In the genomic region with DNA sequence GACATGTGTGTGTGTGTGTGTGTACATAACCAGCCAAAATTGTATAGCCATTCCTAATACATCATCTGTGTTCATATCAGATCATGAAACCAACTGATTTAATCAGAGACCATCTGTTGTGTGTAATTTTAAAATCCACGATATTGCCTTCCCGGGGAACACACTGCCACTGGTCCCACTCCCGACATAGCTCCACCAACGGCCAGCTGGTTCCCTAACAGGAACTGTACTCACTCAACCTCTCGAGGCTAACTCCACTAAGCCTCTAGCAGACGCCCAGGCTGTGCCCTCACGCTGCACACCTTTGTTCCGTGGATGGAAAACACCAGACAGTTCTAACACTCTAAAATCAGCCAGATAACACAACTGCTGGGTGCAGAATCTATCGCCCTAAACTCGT, we compare ENCODE assay signal across 20 mouse cellular contexts. TPM values are rescaled to one million over a fixed set of nuclear protein-coding genes. Genes with fewer than 3 reads are reported as not detected.
DNase-seq lines count a peak whose midpoint lies in the region; ATAC-seq and TF ChIP-seq lines count a peak whose summit lies in the region.
"Had no signal": no experiment of that assay in that cellular context is flagged by ENCODE, and none has a peak within 500 bp of the region (broad histone marks: within the 10 kb centered on the region; RNA-seq: fewer than 3 reads in every experiment).

No protein-coding gene starts in this region.

- H3K9me3 ChIP-seq in forebrain, embryonic 13.5 days (replicated peaks), result no peaks in the 10 kb centered on the region
- H3K9me3 ChIP-seq in forebrain, embryonic 11.5 days (ENCODE audit: control insufficient read depth, low read length), result no peaks in the 10 kb centered on the region
- no peaks in the 10 kb centered on the region for H3K9me3 ChIP-seq in forebrain, postnatal 0 days (ENCODE audit: low read length)
- no peaks in the 10 kb centered on the region for H3K9me3 ChIP-seq in kidney, embryonic 14.5 days (ENCODE audit: control insufficient read depth, low read length)
- H3K9me3 ChIP-seq: G1E; heart, embryonic 10.5 days; midbrain, embryonic 10.5 days had no signal

- H3K27me3 ChIP-seq in forebrain, embryonic 13.5 days, result no peaks in the 10 kb centered on the region
- H3K27me3 ChIP-seq in forebrain, embryonic 11.5 days (ENCODE audit: control insufficient read depth, insufficient read depth, low read length), result no peaks in the 10 kb centered on the region
- no peaks in the 10 kb centered on the region for H3K27me3 ChIP-seq in forebrain, postnatal 0 days (ENCODE audit: insufficient read depth, low read length)
- H3K27me3 ChIP-seq in kidney, embryonic 14.5 days (ENCODE audit: control insufficient read depth, insufficient read depth, low read length), result no peaks in the 10 kb centered on the region

- H3K9ac ChIP-seq in forebrain, embryonic 13.5 days, result no peak overlapping the region
- H3K9ac ChIP-seq in forebrain, embryonic 11.5 days (ENCODE audit: low read length), result no peak overlapping the region
- no peak overlapping the region for H3K9ac ChIP-seq in forebrain, postnatal 0 days
- H3K9ac ChIP-seq in kidney, embryonic 14.5 days (ENCODE audit: low read depth, low read length), result no peak overlapping the region

- H3K4me3 ChIP-seq in forebrain, embryonic 13.5 days, result no peak overlapping the region
- no peak overlapping the region for H3K4me3 ChIP-seq in forebrain, embryonic 11.5 days (ENCODE audit: low read depth, low read length)
- H3K4me3 ChIP-seq in forebrain, postnatal 0 days (ENCODE audit: low read depth, low read length), result no peak overlapping the region
- no peak overlapping the region for H3K4me3 ChIP-seq in kidney, embryonic 14.5 days (ENCODE audit: low read length)
- H3K4me3 ChIP-seq: heart, embryonic 10.5 days; midbrain, embryonic 10.5 days; myocyte had no signal

- ATAC-seq in forebrain, embryonic 13.5 days, result peak; percentile 4; the same call in 1 of the 2 replicates
- no peak for ATAC-seq in forebrain, embryonic 11.5 days (replicated peaks; ENCODE audit: low FRiP score)
- peak; percentile 43 for ATAC-seq in forebrain, postnatal 0 days
- no peak for ATAC-seq in kidney, embryonic 14.5 days (ENCODE audit: low FRiP score, low TSS enrichment)
- ATAC-seq: CD4-positive, CD25-positive, alpha-beta regulatory T cell, adult 4 months; hindbrain, embryonic 16.5 days had no signal

- H3K4me2 ChIP-seq in forebrain, embryonic 13.5 days, result no peak overlapping the region
- H3K4me2 ChIP-seq in forebrain, embryonic 11.5 days (ENCODE audit: low read depth, low read length, severe bottlenecking), result no peak overlapping the region
- no peak overlapping the region for H3K4me2 ChIP-seq in forebrain, postnatal 0 days (ENCODE audit: low read depth)
- no peak overlapping the region for H3K4me2 ChIP-seq in kidney, embryonic 14.5 days (replicated peaks; ENCODE audit: low read depth, low read length)

- no peak for TF ChIP-seq CTCF in forebrain, postnatal 0 days (IDR thresholded peaks at IDR 0.05; ENCODE audit: low read depth)

- 87% methylated on average over 10 of the region's 10 CpGs for WGBS in forebrain, embryonic 13.5 days
- WGBS in forebrain, embryonic 11.5 days, result 87% methylated on average over 10 of the region's 10 CpGs
- WGBS in forebrain, postnatal 0 days, result 72% methylated on average over 10 of the region's 10 CpGs
- 84% methylated on average over 10 of the region's 10 CpGs for WGBS in kidney, embryonic 14.5 days

- H3K4me1 ChIP-seq in forebrain, embryonic 13.5 days, result no peaks in the 10 kb centered on the region
- no peaks in the 10 kb centered on the region for H3K4me1 ChIP-seq in forebrain, embryonic 11.5 days (replicated peaks; ENCODE audit: control insufficient read depth, insufficient read depth, low read length)
- H3K4me1 ChIP-seq in forebrain, postnatal 0 days (ENCODE audit: insufficient read depth), result no peaks in the 10 kb centered on the region
- H3K4me1 ChIP-seq in kidney, embryonic 14.5 days (ENCODE audit: control insufficient read depth, insufficient read depth, low read length), result no peaks in the 10 kb centered on the region
- H3K4me1 ChIP-seq: heart, embryonic 10.5 days; midbrain, embryonic 10.5 days had no signal

- H3K27ac ChIP-seq in forebrain, embryonic 13.5 days, result no peak overlapping the region
- H3K27ac ChIP-seq in forebrain, embryonic 11.5 days (ENCODE audit: low read depth, low read length), result no peak overlapping the region
- no peak overlapping the region for H3K27ac ChIP-seq in forebrain, postnatal 0 days (ENCODE audit: low read depth, low read length)
- no peak overlapping the region for H3K27ac ChIP-seq in kidney, embryonic 14.5 days (ENCODE audit: low read depth, low read length)
- H3K27ac ChIP-seq: heart, embryonic 10.5 days; midbrain, embryonic 10.5 days had no signal

- H3K36me3 ChIP-seq in forebrain, embryonic 13.5 days (ENCODE audit: poor library complexity, severe bottlenecking), result no peaks in the 10 kb centered on the region
- no peaks in the 10 kb centered on the region for H3K36me3 ChIP-seq in forebrain, embryonic 11.5 days (ENCODE audit: control insufficient read depth, insufficient read depth, low read length)
- H3K36me3 ChIP-seq in forebrain, postnatal 0 days (ENCODE audit: insufficient read depth), result no peaks in the 10 kb centered on the region
- no peaks in the 10 kb centered on the region for H3K36me3 ChIP-seq in kidney, embryonic 14.5 days (ENCODE audit: control insufficient read depth, insufficient read depth, low read length)
- H3K36me3 ChIP-seq: G1E; heart, embryonic 10.5 days; midbrain, embryonic 10.5 days had no signal

- no peak for DNase-seq in forebrain, embryonic 11.5 days (ENCODE audit: low spot score)
- DNase-seq in forebrain, postnatal 0 days, result peak; percentile 3
- peak; percentile 5 for DNase-seq in layer of hippocampus, adult 8-10 months (ENCODE audit: low spot score in 2 of 2)
- DNase-seq in right cerebral cortex, adult 18-20 months, result peak; percentile 5
- DNase-seq in lung, postnatal 14 days, result no peak
- DNase-seq in urinary bladder, postnatal 14 days (ENCODE audit: low spot score), result no peak
- DNase-seq: gastrocnemius, postnatal 14 days; heart, postnatal 14 days; kidney, adult 11 months; kidney, postnatal 14 days; lung, adult 18-20 months; lung, postnatal 4 days had no signal

RNA-seq across cellular contexts. Expression of a gene that starts 40.2 kb away (rescaled TPM):
- polyA plus RNA-seq in forebrain, embryonic 13.5 days (2015; fragmentation: Nextera tagmentation; extraction: Ambion mirVana), result 0.16 and 0.17 TPM in 2 replicates
- 0.35 and 0.56 TPM in 2 replicates for polyA plus RNA-seq in forebrain, embryonic 11.5 days (2014; fragmentation: Nextera tagmentation; extraction: Ambion mirVana)
- total RNA-seq in forebrain, postnatal 0 days (2014; rRNA removed), result 0.23 and 0.43 TPM in 2 replicates
- polyA plus RNA-seq in forebrain, postnatal 0 days (2015; fragmentation: Nextera tagmentation; extraction: Ambion mirVana), result 0.33 and 0.46 TPM in 2 replicates
- under 1 TPM in 3 of 4 experiments, not detected in 1; 0.19 to 0.43 (median 0.31) TPM for total RNA-seq in layer of hippocampus, adult 8-10 months (2022)
- polyA plus RNA-seq in kidney, embryonic 14.5 days (2014; fragmentation: Nextera tagmentation; extraction: Ambion mirVana), result 0.87 and 2.5 TPM in 2 replicates
- total RNA-seq: G1E had no signal
- polyA plus RNA-seq: CD4-positive, CD25-positive, alpha-beta regulatory T cell, adult 4 months; G1E; myocyte had no signal

RNA-seq across cellular contexts. Expression of a gene that starts 45.4 kb away (rescaled TPM):
- 135 and 147 TPM in 2 replicates for polyA plus RNA-seq in forebrain, embryonic 13.5 days (2015; fragmentation: Nextera tagmentation; extraction: Ambion mirVana)
- polyA plus RNA-seq in forebrain, embryonic 11.5 days (2014; fragmentation: Nextera tagmentation; extraction: Ambion mirVana), result 160 and 167 TPM in 2 replicates
- total RNA-seq in forebrain, postnatal 0 days (2014; rRNA removed), result 79.1 and 86.5 TPM in 2 replicates
- polyA plus RNA-seq in forebrain, postnatal 0 days (2015; fragmentation: Nextera tagmentation; extraction: Ambion mirVana), result 138 and 146 TPM in 2 replicates
- 100 to 1,000 TPM; 101 to 111 (median 107) TPM for total RNA-seq in layer of hippocampus, adult 8-10 months (2022)
- 275 and 301 TPM in 2 replicates for polyA plus RNA-seq in kidney, embryonic 14.5 days (2014; fragmentation: Nextera tagmentation; extraction: Ambion mirVana)

Comparison
In these comparisons a context has a peak if more than half of its experiments do, and no peak if none do; other contexts are left out.
1. ATAC-seq: peak in forebrain, embryonic 13.5 days (single experiment) and forebrain, postnatal 0 days (single experiment); none in forebrain, embryonic 11.5 days (single experiment) and kidney, embryonic 14.5 days (single experiment).
2. DNase-seq: peak in forebrain, postnatal 0 days (single experiment), layer of hippocampus, adult 8-10 months (2 of 2) and right cerebral cortex, adult 18-20 months (single experiment); none in forebrain, embryonic 11.5 days (single experiment), lung, postnatal 14 days (single experiment) and urinary bladder, postnatal 14 days (single experiment).